Mouse (Mus musculus): ENCODE results near the gene Krtap24-1. TPM values are rescaled to one million over a fixed set of nuclear protein-coding genes. Genes with fewer than 3 reads are reported as not detected.

Krtap24-1 gene
- not detected in 2 replicates for polyA plus RNA-seq (2012; rRNA removed)

DNA sequence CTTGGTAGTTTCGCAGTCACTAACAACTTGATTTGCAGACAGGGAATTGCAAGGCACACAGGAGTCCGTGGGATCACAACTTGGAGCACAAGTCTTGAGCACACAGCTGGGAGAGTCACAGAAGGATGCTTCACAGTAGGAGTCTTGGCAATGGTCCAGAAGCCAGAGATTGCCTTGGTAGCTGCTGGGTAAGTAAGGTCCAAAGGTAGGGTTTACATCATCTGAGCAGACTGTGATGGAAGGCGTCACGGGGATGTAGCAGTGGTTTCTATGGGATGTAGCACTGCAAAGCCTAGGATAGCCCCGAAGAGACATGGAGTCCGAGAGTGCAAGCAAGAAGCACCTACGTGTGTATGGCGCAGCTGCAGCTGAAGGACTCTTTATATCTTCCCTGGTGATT is at the start of gene Krtap24-1:
Gene Krtap24-1, minus strand, starts transcription at position 358 of the 400 bp plus-strand sequence.

DNA sequence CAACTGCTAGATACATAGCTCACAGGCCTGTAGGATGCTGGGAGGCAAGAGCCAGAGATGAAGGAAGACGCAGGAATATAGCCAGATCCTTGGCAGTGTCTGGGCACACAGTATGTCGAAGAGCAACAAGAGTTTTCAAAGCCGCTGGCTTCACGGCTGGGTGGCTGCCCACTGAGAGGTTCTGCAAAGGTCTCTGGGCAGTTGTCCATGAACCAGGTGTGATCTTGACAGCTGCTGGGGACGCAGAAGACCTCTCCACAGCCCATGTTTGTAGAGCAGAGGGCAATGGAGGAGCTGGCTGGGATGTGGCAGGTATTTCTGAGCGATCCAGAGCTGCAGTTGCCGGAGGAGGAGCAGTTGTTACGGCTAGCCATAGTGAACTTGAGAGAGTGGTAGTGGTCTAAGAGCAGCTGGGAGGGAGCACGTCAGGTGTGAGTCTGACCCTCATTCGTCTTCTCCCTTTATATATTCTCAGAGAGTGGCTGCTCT is 35.3 kb upstream of the Krtap24-1 start, which contains the start of gene Krtap26-1:
Gene Krtap26-1, minus strand, starts transcription at position 439 of the 489 bp plus-strand sequence.

DNA sequence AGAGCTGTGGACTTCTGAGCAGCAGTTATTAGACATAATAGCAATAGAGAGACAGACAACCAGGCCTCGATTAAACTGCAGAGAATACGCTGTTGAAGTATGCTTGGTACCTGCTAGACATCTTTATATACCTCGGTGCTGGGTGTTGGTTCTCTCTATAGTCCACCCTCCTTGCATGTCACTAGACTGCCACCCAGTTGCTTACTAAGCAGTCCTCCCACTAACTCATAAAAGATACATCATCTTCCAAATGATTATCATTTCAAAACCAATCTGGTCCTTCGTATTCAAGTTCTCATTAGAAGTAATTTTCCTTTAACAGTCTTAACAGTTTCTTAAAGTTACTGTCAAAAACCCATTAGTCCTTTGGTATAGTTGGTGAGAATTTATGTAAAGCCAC is 15.5 kb upstream of the Krtap24-1 start, which contains the start of gene 2310079G19Rik:
Gene 2310079G19Rik, minus strand, starts transcription at position 101 of the 400 bp plus-strand sequence.

DNA sequence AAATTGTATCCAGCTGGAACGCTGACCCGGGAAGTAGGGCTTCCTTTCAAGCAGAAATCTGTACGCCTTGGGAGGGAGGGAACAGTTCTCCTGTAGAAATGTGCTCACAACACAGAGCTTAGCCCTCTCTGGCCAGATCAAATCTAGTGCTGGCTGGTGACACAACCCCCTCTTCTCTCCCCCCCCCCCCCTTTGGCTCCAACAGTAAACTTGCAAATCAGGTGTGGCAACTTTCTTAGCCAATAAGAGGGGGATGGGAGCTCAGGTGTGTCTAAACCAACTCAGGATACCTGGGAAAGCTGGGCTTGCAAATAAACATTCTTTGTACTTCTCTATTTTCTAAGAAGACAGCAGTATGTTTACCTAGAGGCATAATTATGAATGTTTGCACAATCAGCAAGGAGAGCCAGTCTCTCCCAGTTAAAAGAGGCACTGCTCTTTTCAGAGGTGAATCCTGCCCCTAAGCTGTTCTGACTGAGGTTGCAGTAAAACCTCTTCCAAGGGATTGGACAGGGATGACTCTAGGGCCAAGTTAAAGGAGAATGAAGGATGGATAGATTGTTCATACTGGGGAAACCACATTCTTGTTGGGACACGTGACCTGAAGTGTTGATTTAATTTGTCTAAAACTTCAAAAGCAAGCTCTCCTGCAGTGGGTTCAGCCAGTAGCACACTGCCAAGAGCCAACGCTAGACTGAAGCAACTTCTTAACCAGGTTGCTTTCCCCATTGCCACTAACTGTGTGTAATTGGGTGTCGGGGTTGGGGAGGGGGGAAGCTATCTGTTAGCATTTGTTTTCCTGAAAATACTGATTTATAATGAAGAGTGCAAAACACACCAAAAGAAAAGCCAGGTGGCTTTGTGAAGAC is 48.8 kb downstream of the Krtap24-1 start, which contains the start of gene Cldn8:
Gene Cldn8, minus strand, starts transcription at position 139 of the 869 bp plus-strand sequence.

Other genes with a start within 250 kb of the Krtap24-1 start
- gene Cldn17, start 105.3 kb downstream of the Krtap24-1 start, polyA plus RNA-seq (2012; rRNA removed): not detected in 2 replicates
- 0.12 and 0.83 TPM in 2 replicates for gene Cldn8, start 49.1 kb downstream of the Krtap24-1 start, polyA plus RNA-seq (2012; rRNA removed)
- not detected in 2 replicates for gene 2310079G19Rik, start 15.4 kb upstream of the Krtap24-1 start, polyA plus RNA-seq (2012; rRNA removed)
- gene Krtap26-1, start 35.5 kb upstream of the Krtap24-1 start, polyA plus RNA-seq (2012; rRNA removed): not detected in 2 replicates
- not detected in 2 replicates for gene Krtap27-1, start 59.4 kb upstream of the Krtap24-1 start, polyA plus RNA-seq (2012; rRNA removed)
- not detected in 2 replicates for gene 2310061N02Rik, start 95.7 kb upstream of the Krtap24-1 start, polyA plus RNA-seq (2012; rRNA removed)
- not detected in 2 replicates for gene Krtap13-1, start 116.6 kb upstream of the Krtap24-1 start, polyA plus RNA-seq (2012; rRNA removed)
- gene Krtap13, start 139.4 kb upstream of the Krtap24-1 start, polyA plus RNA-seq (2012; rRNA removed): not detected in 2 replicates
- gene 2310034C09Rik, start 146.6 kb upstream of the Krtap24-1 start, polyA plus RNA-seq (2012; rRNA removed): not detected in 2 replicates
- not detected in 2 replicates for gene 2310057N15Rik, start 161.9 kb upstream of the Krtap24-1 start, polyA plus RNA-seq (2012; rRNA removed)
- gene Gm5965, start 165.6 kb upstream of the Krtap24-1 start, polyA plus RNA-seq (2012; rRNA removed): not detected in 2 replicates
- gene Gm20741, start 199.9 kb upstream of the Krtap24-1 start, polyA plus RNA-seq (2012; rRNA removed): not detected in 2 replicates
- gene Krtap15, start 207.9 kb upstream of the Krtap24-1 start, polyA plus RNA-seq (2012; rRNA removed): not detected in 2 replicates
- gene Krtap14, start 213.9 kb upstream of the Krtap24-1 start, polyA plus RNA-seq (2012; rRNA removed): not detected in 2 replicates